Comparison of ENCODE assay signal across 24 mouse cellular contexts in genomic region chr4:30608858-30609257, GRCm38 (mm10).
DNase-seq lines count a peak whose midpoint lies in the region; ATAC-seq and TF ChIP-seq lines count a peak whose summit lies in the region.
"Had no signal": no experiment of that assay in that cellular context is flagged by ENCODE, and none has a peak within 500 bp of the region (broad histone marks: within the 10 kb centered on the region; RNA-seq: fewer than 3 reads in every experiment).

No protein-coding gene starts in this region.

- TF ChIP-seq POLR2A in brain, embryonic 14.5 days (IDR thresholded peaks at IDR 0.05; ENCODE audit: borderline replicate concordance, extremely low read depth, insufficient read depth, insufficient read length, poor library complexity, severe bottlenecking), result no peak

- TF ChIP-seq CTCF in forebrain, postnatal 0 days (IDR thresholded peaks at IDR 0.05; ENCODE audit: low read depth), result no peak
- no peak for TF ChIP-seq CTCF in brain, embryonic 14.5 days (IDR thresholded peaks at IDR 0.05; ENCODE audit: borderline replicate concordance, extremely low read depth, insufficient read depth, insufficient read length)

- 15% methylated on average over 3 of the region's 3 CpGs for WGBS in forebrain, embryonic 14.5 days
- 19% methylated on average over 3 of the region's 3 CpGs for WGBS in forebrain, postnatal 0 days
- 12% methylated on average over 3 of the region's 3 CpGs for WGBS in midbrain, embryonic 13.5 days

- H3K4me1 ChIP-seq in forebrain, embryonic 14.5 days (ENCODE audit: control insufficient read depth, insufficient read depth, low read length), result no peaks in the 10 kb centered on the region
- no peaks in the 10 kb centered on the region for H3K4me1 ChIP-seq in forebrain, postnatal 0 days (ENCODE audit: insufficient read depth)
- peaks cover 5% of the 10 kb centered on the region; the same call in 1 of the 2 replicates for H3K4me1 ChIP-seq in midbrain, embryonic 13.5 days (replicated peaks)
- H3K4me1 ChIP-seq: embryonic facial prominence, embryonic 13.5 days; heart, embryonic 10.5 days; liver, embryonic 13.5 days had no signal

- no peak overlapping the region for H3K4me3 ChIP-seq in forebrain, embryonic 14.5 days (ENCODE audit: low read depth, low read length)
- no peak overlapping the region for H3K4me3 ChIP-seq in forebrain, postnatal 0 days (ENCODE audit: low read depth, low read length)
- H3K4me3 ChIP-seq in midbrain, embryonic 13.5 days (replicated peaks), result no peak overlapping the region
- H3K4me3 ChIP-seq: embryonic facial prominence, embryonic 13.5 days; erythroblast, embryonic 14.5 days; heart, embryonic 10.5 days; left cerebral cortex, adult 2 months; liver, embryonic 13.5 days had no signal

- no peak overlapping the region for H3K27ac ChIP-seq in forebrain, embryonic 14.5 days (ENCODE audit: low read depth, low read length)
- H3K27ac ChIP-seq in forebrain, postnatal 0 days (ENCODE audit: low read depth, low read length), result no peak overlapping the region
- H3K27ac ChIP-seq in midbrain, embryonic 13.5 days, result no peak overlapping the region
- H3K27ac ChIP-seq: embryonic facial prominence, embryonic 13.5 days; heart, embryonic 10.5 days; left cerebral cortex, adult 2 months; liver, embryonic 13.5 days had no signal

- no peaks in the 10 kb centered on the region for H3K36me3 ChIP-seq in forebrain, embryonic 14.5 days (ENCODE audit: control insufficient read depth, insufficient read depth, low read length)
- no peaks in the 10 kb centered on the region for H3K36me3 ChIP-seq in forebrain, postnatal 0 days (ENCODE audit: insufficient read depth)
- H3K36me3 ChIP-seq in midbrain, embryonic 13.5 days, result no peaks in the 10 kb centered on the region
- H3K36me3 ChIP-seq: embryonic facial prominence, embryonic 13.5 days; G1E; heart, embryonic 10.5 days; liver, embryonic 13.5 days had no signal

- H3K9ac ChIP-seq in forebrain, embryonic 14.5 days (ENCODE audit: low read length), result no peak overlapping the region
- H3K9ac ChIP-seq in forebrain, postnatal 0 days, result no peak overlapping the region
- H3K9ac ChIP-seq in midbrain, embryonic 13.5 days (replicated peaks), result no peak overlapping the region
- H3K9ac ChIP-seq: embryonic facial prominence, embryonic 13.5 days; liver, embryonic 13.5 days had no signal

- DNase-seq in forebrain, embryonic 14.5 days (ENCODE audit: low spot score), result peak; percentile 6
- no peak for DNase-seq in forebrain, postnatal 0 days
- peak; percentile 72 for DNase-seq in brain, embryonic 14.5 days (ENCODE audit: low read depth)
- DNase-seq in embryo, embryonic 10.5 days (ENCODE audit: low spot score), result peak; percentile 34
- no peak for DNase-seq in layer of hippocampus, postnatal 36 days
- DNase-seq in kidney, postnatal 25 days, result no peak
- DNase-seq: B cell, adult 2 months; cerebellum, adult 18-20 months; cerebellum, postnatal 36 days; kidney, adult 18-20 months; layer of hippocampus, adult 9-11 months; liver, embryonic 13.5 days; lung, adult 2 months; lung, postnatal 14 days; right cerebral cortex, postnatal 25 days; thymus, postnatal 14 days had no signal

- no peaks in the 10 kb centered on the region for H3K27me3 ChIP-seq in forebrain, embryonic 14.5 days (replicated peaks; ENCODE audit: control insufficient read depth, insufficient read depth, low read length)
- H3K27me3 ChIP-seq in forebrain, postnatal 0 days (ENCODE audit: insufficient read depth, low read length), result no peaks in the 10 kb centered on the region
- no peaks in the 10 kb centered on the region for H3K27me3 ChIP-seq in midbrain, embryonic 13.5 days
- H3K27me3 ChIP-seq: CH12.LX; embryonic facial prominence, embryonic 13.5 days; liver, embryonic 13.5 days; Patski had no signal

- no peaks in the 10 kb centered on the region for H3K9me3 ChIP-seq in forebrain, embryonic 14.5 days (replicated peaks; ENCODE audit: control insufficient read depth, low read length)
- H3K9me3 ChIP-seq in forebrain, postnatal 0 days (ENCODE audit: low read length), result no peaks in the 10 kb centered on the region
- no peaks in the 10 kb centered on the region for H3K9me3 ChIP-seq in midbrain, embryonic 13.5 days
- H3K9me3 ChIP-seq: embryonic facial prominence, embryonic 13.5 days; G1E; heart, embryonic 10.5 days; liver, embryonic 13.5 days had no signal

- H3K4me2 ChIP-seq in forebrain, embryonic 14.5 days (ENCODE audit: low read length), result no peak overlapping the region
- no peak overlapping the region for H3K4me2 ChIP-seq in forebrain, postnatal 0 days (ENCODE audit: low read depth)
- no peak overlapping the region for H3K4me2 ChIP-seq in midbrain, embryonic 13.5 days (replicated peaks)
- H3K4me2 ChIP-seq: embryonic facial prominence, embryonic 13.5 days; liver, embryonic 13.5 days had no signal

- no peak for ATAC-seq in forebrain, embryonic 14.5 days
- no peak for ATAC-seq in forebrain, postnatal 0 days
- ATAC-seq in midbrain, embryonic 13.5 days, result peak; percentile 77
- ATAC-seq: Patski had no signal

Comparison
In these comparisons a context has a peak if more than half of its experiments do, and no peak if none do; other contexts are left out.
1. DNase-seq: peak in forebrain, embryonic 14.5 days (single experiment), brain, embryonic 14.5 days (single experiment) and embryo, embryonic 10.5 days (single experiment); none in forebrain, postnatal 0 days (single experiment), layer of hippocampus, postnatal 36 days (0 of 2) and kidney, postnatal 25 days (0 of 2).